Mouse (Mus musculus) testis, adult 2 months (tissue): ENCODE data around the gene Nos1. TPM values are rescaled to one million over a fixed set of nuclear protein-coding genes. Genes with fewer than 3 reads are reported as not detected.

Source experiments
- H3K27ac ChIP-seq: fragments of 200-500 bp; 2 replicates; pipeline ENCODE4 v1.5.1; 2012; ENCODE audit warnings: low read depth, low read length; ENCODE audit not compliant: control insufficient read depth, insufficient read depth
- H3K27me3 ChIP-seq: fragments of 200-500 bp; 2 replicates; pipeline ENCODE4 v1.6.1; 2012; ENCODE audit warnings: mild to moderate bottlenecking, low read length, moderate library complexity; ENCODE audit not compliant: control insufficient read depth, insufficient read depth
- H3K36me3 ChIP-seq: fragments of 200-500 bp; 2 replicates; pipeline ENCODE4 v1.6.1; 2012; ENCODE audit warnings: mild to moderate bottlenecking, low read length; ENCODE audit not compliant: control insufficient read depth, insufficient read depth
- H3K4me1 ChIP-seq: fragments of 200-500 bp; 2 replicates; pipeline ENCODE4 v1.6.1; 2012; ENCODE audit warnings: low read length; ENCODE audit not compliant: control insufficient read depth, insufficient read depth
- H3K4me3 ChIP-seq: fragments of 200-500 bp; 2 replicates; pipeline ENCODE4 v1.5.1; 2012; ENCODE audit warnings: low read depth, mild to moderate bottlenecking, low read length, moderate library complexity, mixed read lengths; ENCODE audit not compliant: control insufficient read depth
- CTCF ChIP-seq: fragments of 200-500 bp; IDR thresholded peaks from 2 replicates; pipeline ENCODE4 v1.5.1; 2012; ENCODE audit warnings: low read depth, mild to moderate bottlenecking, inconsistent platforms, low read length, moderate library complexity; ENCODE audit not compliant: control insufficient read depth, insufficient read depth, insufficient replicate concordance
- POLR2A ChIP-seq: fragments of 200-500 bp; IDR thresholded peaks from 2 replicates; pipeline ENCODE4 v1.6.1; 2012; ENCODE audit warnings: low read depth, mild to moderate bottlenecking, inconsistent platforms, low read length, moderate library complexity; ENCODE audit not compliant: control insufficient read depth
- polyA plus RNA-seq: library from polyadenylated mRNA; depleted of rRNA; stranded (reverse); fragments of >200 nt; gene quantifications from 2 replicates; pipeline ENCODE4 v1.2.3, GENCODE M21; 2012

The Nos1 gene
- polyA plus RNA-seq, 1 experiment, result 0.94 TPM

DNA sequence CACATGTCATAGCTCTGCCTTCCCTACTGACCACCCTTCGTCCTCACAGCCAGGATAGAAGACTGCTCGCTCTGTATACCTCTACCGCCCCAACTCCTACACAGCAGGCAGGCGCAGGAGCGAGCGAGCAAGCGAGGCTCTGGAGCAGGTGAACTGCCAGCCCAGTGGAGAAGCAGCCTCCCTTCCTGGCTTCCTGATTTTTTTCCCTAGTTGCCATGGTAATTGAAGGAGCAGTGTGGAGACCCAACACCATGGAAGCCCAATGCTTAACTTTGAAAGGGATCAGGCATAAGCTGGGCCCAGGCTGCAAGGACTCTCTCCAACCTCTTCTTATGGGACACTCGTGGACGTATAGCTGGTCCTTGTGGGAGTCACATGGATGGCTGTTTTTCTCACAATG lies 59.4 kb downstream of the Nos1 start:
- Histone ChIP-seq H3K4me3 (no peak overlapping the region), H3K27me3 (no peaks in the 10 kb centered on the region), H3K27ac (no peak overlapping the region), H3K4me1 (no peaks in the 10 kb centered on the region), H3K36me3 (no peaks in the 10 kb centered on the region)
- TF ChIP-seq CTCF (no peak), POLR2A (no peak)

DNA sequence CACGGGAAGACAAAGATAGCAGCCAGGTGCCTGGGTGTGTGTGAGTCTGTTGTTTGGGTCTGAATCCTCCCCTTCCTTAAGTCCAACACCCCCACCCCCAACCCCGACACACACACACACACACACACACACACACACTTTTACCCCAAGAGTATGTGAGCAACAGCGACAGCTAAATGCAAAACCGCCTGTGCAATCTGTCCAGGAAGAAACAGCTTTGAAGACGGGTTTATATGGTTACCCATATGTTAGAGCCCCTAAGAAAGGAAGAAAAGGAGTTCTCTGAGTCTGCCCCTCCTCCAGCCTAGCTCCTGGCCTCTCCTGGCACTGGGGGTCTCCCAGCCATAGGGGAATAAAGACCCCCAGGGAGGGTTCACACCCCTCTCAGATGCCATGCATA lies 60.2 kb downstream of the Nos1 start:
- no peaks in the 10 kb centered on the region for H3K4me1 ChIP-seq
- no peak for TF ChIP-seq POLR2A
- no peak for TF ChIP-seq CTCF
- no peaks in the 10 kb centered on the region for H3K36me3 ChIP-seq
- no peak overlapping the region for H3K27ac ChIP-seq
- no peaks in the 10 kb centered on the region for H3K27me3 ChIP-seq
- H3K4me3 ChIP-seq, result no peak overlapping the region

DNA sequence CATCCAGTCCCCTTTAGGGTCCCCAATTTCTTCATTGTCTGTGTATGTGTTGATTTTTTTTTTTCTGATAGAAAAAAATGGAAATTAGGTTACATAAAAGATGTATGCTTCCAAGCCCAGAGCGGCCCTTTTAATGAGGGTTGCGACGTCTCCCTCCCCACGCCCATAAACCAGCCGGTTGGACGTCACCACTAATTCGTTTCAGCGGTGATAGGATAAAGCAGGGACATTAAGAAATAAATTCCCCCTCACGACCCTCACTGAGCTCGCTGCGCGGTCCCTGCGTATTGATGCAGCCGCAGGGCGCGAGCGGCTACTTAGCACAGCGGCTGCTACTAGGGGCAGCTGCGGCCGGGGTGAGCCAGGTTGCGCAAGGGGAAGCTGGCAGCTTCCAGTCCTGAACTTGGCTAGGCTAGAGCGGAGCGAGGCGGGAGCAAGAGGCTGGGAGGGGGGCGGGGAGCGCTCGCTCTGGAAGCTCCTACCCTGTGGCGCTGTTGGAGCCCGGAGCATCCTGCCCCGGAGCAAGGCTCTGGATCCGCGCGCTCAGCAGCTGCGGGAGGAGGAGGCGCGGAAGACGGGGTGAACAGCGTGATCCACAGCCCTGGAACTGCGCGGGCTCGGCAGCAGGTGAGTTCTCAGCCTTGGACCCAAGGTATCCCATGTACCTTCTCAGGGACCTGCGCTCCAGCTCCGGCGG lies 61.0 kb downstream of the Nos1 start:
- no peak overlapping the region for H3K4me3 ChIP-seq
- no peaks in the 10 kb centered on the region for H3K4me1 ChIP-seq
- no peak overlapping the region for H3K27ac ChIP-seq
- H3K27me3 ChIP-seq, result no peaks in the 10 kb centered on the region
- H3K36me3 ChIP-seq, result no peaks in the 10 kb centered on the region
- TF ChIP-seq CTCF (no peak), POLR2A (no peak)

DNA sequence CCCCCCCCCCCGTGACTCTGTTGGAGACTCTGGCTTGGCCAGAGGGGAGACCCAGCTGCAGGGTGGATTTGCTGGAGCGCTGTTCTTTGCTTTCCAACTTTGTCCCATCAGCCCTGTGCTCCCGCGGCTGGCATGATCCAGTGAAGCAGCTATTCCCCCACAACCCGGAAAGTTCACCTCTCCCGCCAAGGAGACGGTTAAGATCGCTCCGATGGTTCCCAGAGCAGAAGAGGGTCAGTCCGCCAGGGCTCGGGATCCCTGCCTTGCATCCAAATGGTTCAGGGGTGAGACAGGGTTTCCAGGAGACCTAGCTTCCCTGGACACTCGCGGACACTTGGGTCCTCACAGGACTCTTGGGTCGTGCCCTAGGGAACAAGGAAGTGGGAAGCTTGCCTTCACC lies 61.9 kb downstream of the Nos1 start:
- H3K27me3 ChIP-seq, result no peaks in the 10 kb centered on the region
- no peaks in the 10 kb centered on the region for H3K36me3 ChIP-seq
- no peak for TF ChIP-seq CTCF
- TF ChIP-seq POLR2A, result no peak
- H3K27ac ChIP-seq, result no peak overlapping the region
- H3K4me3 ChIP-seq, result no peak overlapping the region
- H3K4me1 ChIP-seq, result no peaks in the 10 kb centered on the region

DNA sequence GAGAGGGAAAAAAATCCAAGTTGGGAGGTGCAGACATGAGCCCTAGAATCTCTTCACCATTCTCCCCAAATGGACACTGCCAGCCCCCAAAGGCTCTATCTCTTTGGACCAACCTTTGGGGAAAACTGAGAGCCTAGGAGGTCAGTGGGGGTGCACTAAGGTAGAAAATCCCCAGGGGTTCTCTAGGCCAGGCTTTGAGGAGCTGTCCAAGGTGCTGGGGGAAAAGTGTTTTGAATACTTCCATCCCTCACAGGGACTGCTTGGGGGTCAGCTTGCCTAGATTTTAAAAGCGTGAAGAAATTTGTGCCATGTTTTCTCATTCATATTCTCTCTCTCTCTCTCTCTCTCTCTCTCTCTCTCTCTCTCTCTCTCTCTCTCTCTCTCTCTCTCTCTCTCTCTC lies 63.8 kb downstream of the Nos1 start:
- no peaks in the 10 kb centered on the region for H3K27me3 ChIP-seq
- H3K4me1 ChIP-seq, result no peaks in the 10 kb centered on the region
- no peak overlapping the region for H3K4me3 ChIP-seq
- TF ChIP-seq POLR2A, result no peak
- no peak for TF ChIP-seq CTCF
- no peak overlapping the region for H3K27ac ChIP-seq
- no peaks in the 10 kb centered on the region for H3K36me3 ChIP-seq

DNA sequence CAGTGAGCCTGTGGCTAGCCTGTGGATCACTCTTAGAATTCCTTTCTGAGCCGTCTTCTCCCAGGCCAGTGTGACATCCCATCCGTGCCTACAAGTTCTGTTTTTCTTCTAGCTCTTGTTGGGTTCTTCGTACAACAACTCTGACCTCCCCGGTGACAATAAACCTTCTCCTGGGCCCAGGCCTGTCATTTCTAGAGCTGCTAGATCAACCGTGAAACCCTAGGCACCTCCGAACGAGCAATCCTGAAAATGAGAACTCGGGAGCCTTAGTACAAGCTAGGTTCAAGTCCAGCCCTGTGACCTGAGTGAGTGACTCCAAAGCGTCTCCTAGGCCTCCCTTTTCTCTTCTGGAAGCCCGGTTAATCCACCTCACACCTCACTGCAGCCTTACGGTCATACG lies 69.6 kb downstream of the Nos1 start:
- TF ChIP-seq POLR2A (no peak), CTCF (no peak)
- H3K36me3 ChIP-seq, result no peaks in the 10 kb centered on the region
- H3K4me3 ChIP-seq, result no peak overlapping the region
- no peaks in the 10 kb centered on the region for H3K27me3 ChIP-seq
- no peaks in the 10 kb centered on the region for H3K4me1 ChIP-seq
- H3K27ac ChIP-seq, result no peak overlapping the region

DNA sequence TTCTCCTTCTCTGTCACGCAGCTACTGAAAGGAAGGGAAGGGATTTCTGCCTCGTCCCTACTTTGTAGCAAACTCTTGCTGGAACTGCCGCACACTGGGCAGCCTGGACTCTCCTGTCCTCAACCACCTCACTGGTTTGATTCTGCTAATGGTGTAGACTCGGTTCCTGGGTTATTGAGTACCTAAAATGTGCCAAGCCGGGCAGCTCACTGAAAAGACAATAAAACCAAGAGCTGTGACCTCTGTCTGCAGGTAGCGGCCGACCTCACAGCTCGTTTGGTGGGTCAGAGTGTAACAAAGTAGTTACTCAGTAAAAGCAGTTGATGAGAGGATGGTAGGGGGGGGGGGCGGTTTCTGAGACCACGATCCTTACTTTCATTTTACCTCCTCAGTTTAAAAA lies 72.9 kb downstream of the Nos1 start:
- Histone ChIP-seq H3K27ac (no peak overlapping the region), H3K36me3 (no peaks in the 10 kb centered on the region), H3K4me1 (no peaks in the 10 kb centered on the region), H3K27me3 (no peaks in the 10 kb centered on the region), H3K4me3 (no peak overlapping the region)
- TF ChIP-seq CTCF (no peak), POLR2A (no peak)

DNA sequence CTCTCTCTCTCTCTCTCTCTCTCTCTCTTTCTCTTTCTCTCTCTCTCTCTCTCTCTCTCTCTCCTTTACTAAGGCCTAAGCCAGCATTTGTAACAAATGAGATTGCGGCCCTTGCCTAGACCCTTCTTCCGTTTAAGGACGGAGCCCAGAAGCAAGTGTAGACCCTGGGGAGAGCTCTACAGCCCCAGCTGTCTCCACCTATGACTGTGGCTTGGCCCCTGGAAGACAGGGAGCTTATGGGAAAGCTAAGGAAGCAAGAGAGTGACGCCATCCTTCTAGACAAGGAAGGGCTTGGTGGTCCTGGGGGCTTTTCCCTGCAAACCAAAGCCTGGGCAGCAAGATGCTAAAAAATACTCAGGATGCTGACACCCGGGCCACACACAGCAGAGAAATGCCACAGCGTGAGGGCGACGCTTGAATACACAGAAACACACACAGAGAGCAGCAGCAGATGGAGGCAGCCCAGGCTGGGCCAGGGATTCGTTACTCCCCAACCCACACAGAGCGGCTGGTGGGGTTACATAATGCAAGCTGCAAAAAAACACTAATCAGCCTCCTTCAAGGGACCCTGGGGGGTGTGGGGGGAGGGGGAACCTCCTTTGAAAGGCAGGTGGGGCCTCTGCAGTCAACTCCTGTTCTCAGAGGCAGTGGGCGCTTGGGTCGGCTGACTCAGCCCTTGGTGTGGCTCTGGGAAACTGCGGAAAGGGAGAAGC lies 83.9 kb downstream of the Nos1 start:
- H3K36me3 ChIP-seq, result no peaks in the 10 kb centered on the region
- H3K4me3 ChIP-seq, result no peak overlapping the region
- H3K27ac ChIP-seq, result no peak overlapping the region
- peaks cover 2% of the 10 kb centered on the region; the same call in 1 of the 2 replicates for H3K4me1 ChIP-seq
- H3K27me3 ChIP-seq, result no peaks in the 10 kb centered on the region
- no peak for TF ChIP-seq CTCF
